24 mouse cellular contexts compared by ENCODE assay signal in the genomic region with DNA sequence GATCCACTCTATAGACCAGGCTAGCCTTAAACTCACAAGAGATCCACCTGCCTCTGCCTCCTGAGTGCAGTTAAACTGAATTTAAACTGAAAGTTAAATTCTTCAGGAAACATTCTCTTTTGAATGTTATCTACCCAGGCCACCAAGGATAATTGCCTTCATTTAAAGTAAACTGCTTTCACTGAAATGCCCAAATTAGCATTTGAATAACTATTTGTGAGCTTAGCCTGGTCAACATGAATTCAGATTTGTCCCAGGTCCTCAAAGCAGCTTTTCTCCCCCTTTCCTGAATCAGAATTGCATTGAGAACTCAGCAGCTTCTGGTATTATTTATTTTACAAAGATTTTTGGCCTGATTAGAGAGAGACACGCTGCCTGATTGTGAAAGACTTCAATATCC. TPM values are rescaled to one million over a fixed set of nuclear protein-coding genes. Genes with fewer than 3 reads are reported as not detected.
DNase-seq lines count a peak whose midpoint lies in the region; TF ChIP-seq lines count a peak whose summit lies in the region.
"Had no signal": no experiment of that assay in that cellular context is flagged by ENCODE, and none has a peak within 500 bp of the region (broad histone marks: within the 10 kb centered on the region; RNA-seq: fewer than 3 reads in every experiment).

No protein-coding gene starts in this region.

- peaks cover 0 to 4% of the 10 kb centered on the region in 2 experiments; a peak in 3 of 4 replicates for H3K4me1 ChIP-seq in ES-E14 (ENCODE audit: control insufficient read depth in 2 of 2, insufficient read depth in 2 of 2, low read length in 2 of 2, poor library complexity in 1 of 2)
- H3K4me1 ChIP-seq: forebrain, embryonic 10.5 days; forebrain, embryonic 13.5 days; heart, embryonic 12.5 days; heart, embryonic 15.5 days; hindbrain, embryonic 10.5 days; hindbrain, embryonic 13.5 days; intestine, embryonic 15.5 days had no signal

- TF ChIP-seq CTCF in brain, embryonic 14.5 days (IDR thresholded peaks at IDR 0.05; ENCODE audit: borderline replicate concordance, extremely low read depth, insufficient read depth, insufficient read length), result no peak

- H3K27ac ChIP-seq in ES-E14 (ENCODE audit: insufficient read depth, low read depth, low read length, poor library complexity, severe bottlenecking), result peak overlapping the region; percentile 28; the same call in 1 of the 2 replicates
- H3K27ac ChIP-seq: forebrain, embryonic 10.5 days; forebrain, embryonic 13.5 days; heart, embryonic 15.5 days; hindbrain, embryonic 10.5 days; hindbrain, embryonic 13.5 days; intestine, embryonic 15.5 days had no signal

- H3K9me3 ChIP-seq in ES-E14 (ENCODE audit: control insufficient read depth, insufficient read depth, low read depth, low read length), result no peaks in the 10 kb centered on the region

- TF ChIP-seq POLR2A in brain, embryonic 14.5 days (IDR thresholded peaks at IDR 0.05; ENCODE audit: borderline replicate concordance, extremely low read depth, insufficient read depth, insufficient read length, poor library complexity, severe bottlenecking), result no peak

- H3K4me3 ChIP-seq in ES-E14 (ENCODE audit: insufficient read depth in 1 of 2, low read depth in 1 of 2, low read length in 2 of 2, poor library complexity in 1 of 2, severe bottlenecking in 1 of 2), result no peak overlapping the region
- H3K4me3 ChIP-seq: forebrain, embryonic 10.5 days; forebrain, embryonic 13.5 days; heart, embryonic 12.5 days; heart, embryonic 15.5 days; hindbrain, embryonic 10.5 days; hindbrain, embryonic 13.5 days; intestine, embryonic 15.5 days had no signal

- no peak overlapping the region for H3K9ac ChIP-seq in ES-E14 (ENCODE audit: insufficient read depth, low read depth, low read length, poor library complexity, severe bottlenecking)
- H3K9ac ChIP-seq: forebrain, embryonic 13.5 days; heart, embryonic 12.5 days; heart, embryonic 15.5 days; hindbrain, embryonic 13.5 days; intestine, embryonic 15.5 days had no signal

- in situ Hi-C loops in ES-E14 (cut with MboI; ENCODE audit: low sequenced_read_pairs in 2 of 2, unreplicated experiment in 2 of 2), result no loop called here

- peak; percentile 12 for DNase-seq in heart, adult 11 months
- no peak for DNase-seq in heart, adult 8-10 months (ENCODE audit: low spot score)
- DNase-seq in ES-E14 (ENCODE audit: low read depth, low spot score), result no peak
- DNase-seq in brain, embryonic 14.5 days (ENCODE audit: low read depth), result peak; percentile 40
- DNase-seq in urinary bladder, postnatal 4 days (ENCODE audit: low spot score in 2 of 2), result no peak
- DNase-seq in kidney, adult 8-10 months, result no peak
- DNase-seq: adrenal gland, postnatal 14 days; B cell, adult 2 months; cerebellum, adult 18-20 months; cerebellum, adult 9-10 months; cerebellum, postnatal 14 days; gastrocnemius, postnatal 10 days; gastrocnemius, postnatal 36 days; heart, postnatal 10 days; heart, postnatal 36 days; kidney, adult 11 months; kidney, adult 9 months had no signal

- H3K36me3 ChIP-seq in ES-E14 (ENCODE audit: control insufficient read depth, insufficient read depth, low read length, poor library complexity, severe bottlenecking), result peaks cover 6% of the 10 kb centered on the region; the same call in 1 of the 2 replicates

TF ChIP-seq in ES-E14, 5 proteins besides CTCF, POLR2A, EP300 and RAD21:
- TF ChIP-seq HCFC1 (IDR thresholded peaks at IDR 0.05; ENCODE audit: borderline replicate concordance, insufficient read depth, low read length) (0 out of 2 replicates have a peak, but pooled peaks have one; percentile 3), CHD2 (IDR thresholded peaks at IDR 0.05; ENCODE audit: low read depth, low read length) (no peak), ZNF384 (IDR thresholded peaks at IDR 0.05; ENCODE audit: low read depth, low read length) (no peak)
TF ChIP-seq in ES-E14: peak in this region for 1.

RNA-seq across cellular contexts. Expression of gene Pgm2, which starts 24.4 kb away (rescaled TPM):
- total RNA-seq in heart, adult 8-10 months (2022), result 1 to 10 TPM; 4.1 to 5.1 (median 4.8) TPM
- total RNA-seq in ES-E14 (2012; rRNA removed), result 10.7 and 11.9 TPM in 2 replicates
- 17.2 and 20.7 TPM in 2 replicates for polyA plus RNA-seq in brain, embryonic 14.5 days (2012; rRNA removed)

RNA-seq across cellular contexts. Expression of gene Tbc1d1, which starts 38.9 kb away (rescaled TPM):
- 10 to 100 TPM; 11.1 to 15.7 (median 13.5) TPM for total RNA-seq in heart, adult 8-10 months (2022)
- 20.6 and 31.1 TPM in 2 replicates for total RNA-seq in ES-E14 (2012; rRNA removed)
- 16.0 and 17.8 TPM in 2 replicates for polyA plus RNA-seq in brain, embryonic 14.5 days (2012; rRNA removed)

Comparison
In these comparisons a context has a peak if more than half of its experiments do, and no peak if none do; other contexts are left out.
1. DNase-seq: peak in heart, adult 11 months (single experiment) and brain, embryonic 14.5 days (single experiment); none in heart, adult 8-10 months (single experiment), ES-E14 (single experiment), urinary bladder, postnatal 4 days (0 of 2) and kidney, adult 8-10 months (0 of 2).